Mouse (Mus musculus): ENCODE results near the gene Frmd4a.

GRCm38 (mm10) chr2:4563322-4563721 lies 545.8 kb downstream of the Frmd4a start:
- TF ChIP-seq POLR2A (IDR thresholded peaks at IDR 0.05; ENCODE audit: low read depth, low read length) (no peak), CTCF (IDR thresholded peaks at IDR 0.05; ENCODE audit: extremely low read depth, insufficient read depth, insufficient read length, insufficient replicate concordance) (no peak)

Data from spleen, adult 2 months (tissue).